Mouse (Mus musculus) urinary bladder, postnatal 14 days (tissue): ENCODE results near the gene Fosl2.
A peak's percentile ranks its signal among the peaks of the same experiment; 100 is the strongest.
"Not testable (repeated sequence)": the region's sequence is repeated elsewhere in the genome, so short reads cannot be mapped to it uniquely, and the experiment has no call there.

Experiments
- DNase-seq: peaks from one replicate; pipeline ENCODE4 v3.0.0; 2021; ENCODE audit warnings: low spot score

Gene Fosl2

GRCm38 (mm10) chr5:32178720-32179119, 43.1 kb downstream of the Fosl2 start:
- not testable (repeated sequence) for DNase-seq

- DNase-seq, result peak; percentile 75
Observed at GRCm38 (mm10) chr5:32182885-32183629, 47.5 kb downstream of the Fosl2 start.

GRCm38 (mm10) chr5:32187717-32188116, 52.1 kb downstream of the Fosl2 start:
- peak; percentile 24 for DNase-seq

GRCm38 (mm10) chr5:32191259-32191658, 55.7 kb downstream of the Fosl2 start:
- DNase-seq, result no peak

- peak; percentile 75 for DNase-seq
Observed at GRCm38 (mm10) chr5:32192016-32192845, 56.6 kb downstream of the Fosl2 start.

DNA sequence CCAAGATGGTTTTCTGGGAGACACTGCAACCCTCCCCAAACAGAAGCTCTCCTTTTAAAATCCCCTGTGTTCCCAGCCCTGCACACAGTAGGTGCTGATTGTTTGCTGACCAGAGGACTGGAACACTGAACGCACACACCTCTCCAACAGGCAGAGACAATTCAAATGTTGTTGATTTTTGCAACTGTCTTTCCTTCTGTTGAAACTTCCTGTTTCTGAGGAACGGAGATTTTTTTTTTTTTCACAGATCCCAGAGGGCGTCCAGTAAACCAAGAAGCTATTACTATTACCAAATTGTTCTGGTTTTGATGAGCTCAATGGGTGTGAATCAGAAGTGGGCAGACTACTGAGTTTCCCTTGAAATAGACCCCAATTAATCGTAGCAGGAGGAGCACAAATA, 58.6 kb downstream of the Fosl2 start:
- DNase-seq, result no peak

DNA sequence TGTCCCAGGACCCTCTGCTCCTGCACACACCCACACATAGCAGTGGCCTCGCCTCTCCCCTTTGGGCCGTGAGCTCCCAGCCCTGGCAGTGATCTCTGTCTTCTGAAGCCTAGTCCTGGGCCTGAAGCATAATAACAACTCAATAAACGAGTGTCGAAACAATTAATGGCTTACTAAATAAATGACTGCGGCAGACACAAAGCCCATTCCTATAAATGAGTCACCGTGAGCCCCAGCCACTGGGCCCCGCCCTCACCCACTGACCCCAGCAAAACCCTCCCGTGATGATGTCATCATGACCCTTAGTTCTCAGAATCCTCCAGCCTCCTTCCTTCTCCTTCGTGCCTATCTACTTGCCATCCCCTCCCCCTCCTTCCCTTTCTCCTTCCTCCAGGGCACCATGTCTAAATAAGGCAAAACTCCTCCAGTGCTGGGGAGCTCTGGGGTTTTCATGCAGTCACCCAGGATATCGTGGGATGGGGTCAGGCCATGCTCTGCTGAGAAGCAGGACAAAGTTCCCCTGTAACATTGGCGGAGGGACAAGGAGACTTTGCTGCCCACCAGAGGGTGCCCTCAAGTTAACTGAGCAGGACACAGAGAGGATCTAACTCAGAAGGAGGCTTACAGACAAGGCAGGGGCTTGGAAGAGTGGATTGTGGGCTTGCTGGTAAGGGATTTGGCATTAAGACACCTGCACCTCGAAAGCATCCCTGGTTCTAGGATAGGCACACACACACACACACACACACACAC, 60.4 kb downstream of the Fosl2 start:
- peak; percentile 69 for DNase-seq

DNA sequence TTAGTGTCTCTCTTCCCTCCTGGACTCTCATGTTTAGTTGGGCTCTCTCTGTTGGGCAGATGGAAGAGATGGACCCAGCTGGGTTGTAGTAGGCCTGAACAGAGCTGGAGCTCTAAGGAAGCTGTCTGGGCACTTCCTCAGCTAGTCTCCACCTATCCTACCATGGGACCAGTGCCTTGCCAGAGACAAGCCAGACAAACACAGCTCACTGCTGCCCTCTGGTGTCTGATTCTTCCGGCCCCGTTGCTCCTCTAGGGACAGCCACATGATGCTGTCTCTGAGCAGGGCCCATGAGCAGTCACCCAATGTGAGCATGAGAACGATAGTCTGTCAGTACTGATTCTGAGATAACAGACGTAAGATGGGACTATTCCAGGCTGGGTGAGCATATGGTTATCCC, 62.1 kb downstream of the Fosl2 start:
- DNase-seq, result peak; percentile 97

GRCm38 (mm10) chr5:32199136-32199535, 63.5 kb downstream of the Fosl2 start:
- DNase-seq, result peak; percentile 77

- DNase-seq, result no peak
Observed at GRCm38 (mm10) chr5:32199594-32199993, 64.0 kb downstream of the Fosl2 start.

- no peak for DNase-seq
Observed at GRCm38 (mm10) chr5:32204653-32205052, 69.1 kb downstream of the Fosl2 start.

GRCm38 (mm10) chr5:32206726-32207125, 71.1 kb downstream of the Fosl2 start:
- DNase-seq, result no peak
